Mouse (Mus musculus): ENCODE results near the gene Zfp423.

DNA sequence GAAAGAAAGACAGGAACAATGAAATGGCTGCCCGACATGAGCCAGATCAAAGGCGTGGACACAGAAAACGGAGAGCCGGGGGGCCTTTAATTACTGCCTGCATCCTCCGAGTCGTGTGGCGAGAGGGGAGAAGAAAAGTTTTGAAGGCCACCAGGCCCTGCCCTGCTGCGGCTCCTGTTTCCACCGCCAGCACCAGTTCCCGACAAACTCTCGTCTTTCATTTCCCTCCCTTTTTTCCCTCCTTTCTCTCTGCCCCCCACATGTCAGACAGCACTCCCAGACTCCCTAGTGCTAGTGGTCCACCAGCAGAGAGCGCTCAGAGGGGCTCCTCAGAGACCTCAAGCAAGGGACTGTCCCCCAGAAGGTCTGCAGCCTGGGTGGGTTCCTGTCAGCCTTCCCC lies 136.7 kb downstream of the Zfp423 start:
- TF ChIP-seq GATA1 (IDR thresholded peaks at IDR 0.05; ENCODE audit: low read depth, low read length) = no peak
- TF ChIP-seq POLR2A (IDR thresholded peaks at IDR 0.05; ENCODE audit: control insufficient read depth in 1 of 2, insufficient read depth in 1 of 2, low read depth in 1 of 2, low read length in 2 of 2, poor library complexity in 1 of 2) = no peak
- TF ChIP-seq ELF1 (IDR thresholded peaks at IDR 0.05; ENCODE audit: low read depth, low read length) = no peak
- no peak for TF ChIP-seq USF1 (IDR thresholded peaks at IDR 0.05; ENCODE audit: low read depth, low read length)
- TF ChIP-seq CHD1 (IDR thresholded peaks at IDR 0.05; ENCODE audit: low read depth, low read length) = no peak
